Mouse (Mus musculus) liver, adult 2 months (tissue): ENCODE results near the gene Wipf1. TPM values are rescaled to one million over a fixed set of nuclear protein-coding genes. Genes with fewer than 3 reads are reported as not detected.

Source experiments
- DNase-seq: peaks from one replicate; pipeline ENCODE4 v3.0.0-alpha.2; 2011; ENCODE audit warnings: low read depth, low spot score; ENCODE audit errors: extremely low read depth
- H3K27ac ChIP-seq: fragments of 200-500 bp; replicated peaks from 2 replicates; pipeline ENCODE4 v1.5.1; 2012; ENCODE audit warnings: low read depth, mild to moderate bottlenecking, control low read depth, inconsistent platforms, low read length; ENCODE audit not compliant: insufficient read depth
- H3K27me3 ChIP-seq: fragments of 200-500 bp; 2 replicates; pipeline ENCODE4 v1.6.1; 2012; ENCODE audit warnings: mild to moderate bottlenecking, moderate library complexity, low read length, inconsistent platforms; ENCODE audit not compliant: control insufficient read depth, insufficient read depth
- H3K36me3 ChIP-seq: fragments of 200-500 bp; 2 replicates; pipeline ENCODE4 v1.6.1; 2012; ENCODE audit warnings: low read length, inconsistent platforms; ENCODE audit not compliant: control insufficient read depth, insufficient read depth
- H3K4me1 ChIP-seq: fragments of 200-500 bp; 2 replicates; pipeline ENCODE4 v1.6.1; 2011; ENCODE audit warnings: low read length; ENCODE audit not compliant: control insufficient read depth, insufficient read depth
- H3K4me3 ChIP-seq: fragments of 200-500 bp; 2 replicates; pipeline ENCODE4 v1.5.1; 2011; ENCODE audit warnings: low read depth, mild to moderate bottlenecking, control low read depth, low read length, moderate library complexity; ENCODE audit not compliant: insufficient read depth
- H3K79me2 ChIP-seq: fragments of 200-500 bp; 2 replicates; pipeline ENCODE4 v1.6.1; 2012; ENCODE audit warnings: inconsistent platforms, mild to moderate bottlenecking, low read length, moderate library complexity; ENCODE audit not compliant: control insufficient read depth, insufficient read depth
- H3K9ac ChIP-seq: fragments of 200-500 bp; 2 replicates; pipeline ENCODE4 v1.6.1; 2012; ENCODE audit warnings: low read depth, mild to moderate bottlenecking, control low read depth, inconsistent platforms, low read length
- CTCF ChIP-seq: fragments of 200-500 bp; IDR thresholded peaks from 2 replicates; pipeline ENCODE4 v1.5.1; 2011; ENCODE audit warnings: low read depth, low read length, control low read depth
- POLR2A ChIP-seq: fragments of 200-500 bp; IDR thresholded peaks from 2 replicates; pipeline ENCODE4 v1.6.1; 2011; ENCODE audit warnings: low read length, control low read depth; ENCODE audit not compliant: insufficient read depth; ENCODE audit errors: extremely low read depth
- WGBS: fragments of 180-500 bp; shearing (Covaris S2); methylation state at CpG from one replicate; pipeline ENCODE4 v1.1.7; 2018; 5-methylcytosine and 5-hydroxymethylcytosine counted together
- polyA plus RNA-seq: library from polyadenylated mRNA; depleted of rRNA; stranded (reverse); fragments of >200 nt; gene quantifications from 2 replicates; pipeline ENCODE4 v1.2.3, GENCODE M21; 2012; rRNA removed
- total RNA-seq: library from RNA; depleted of rRNA; stranded (reverse); fragments of >200 nt; gene quantifications from 2 replicates; pipeline ENCODE4 v1.2.3, GENCODE M21; 2014; rRNA removed

Gene Wipf1
- total and polyA plus RNA-seq, 2 experiments: 1.4 to 1.7 TPM

DNA sequence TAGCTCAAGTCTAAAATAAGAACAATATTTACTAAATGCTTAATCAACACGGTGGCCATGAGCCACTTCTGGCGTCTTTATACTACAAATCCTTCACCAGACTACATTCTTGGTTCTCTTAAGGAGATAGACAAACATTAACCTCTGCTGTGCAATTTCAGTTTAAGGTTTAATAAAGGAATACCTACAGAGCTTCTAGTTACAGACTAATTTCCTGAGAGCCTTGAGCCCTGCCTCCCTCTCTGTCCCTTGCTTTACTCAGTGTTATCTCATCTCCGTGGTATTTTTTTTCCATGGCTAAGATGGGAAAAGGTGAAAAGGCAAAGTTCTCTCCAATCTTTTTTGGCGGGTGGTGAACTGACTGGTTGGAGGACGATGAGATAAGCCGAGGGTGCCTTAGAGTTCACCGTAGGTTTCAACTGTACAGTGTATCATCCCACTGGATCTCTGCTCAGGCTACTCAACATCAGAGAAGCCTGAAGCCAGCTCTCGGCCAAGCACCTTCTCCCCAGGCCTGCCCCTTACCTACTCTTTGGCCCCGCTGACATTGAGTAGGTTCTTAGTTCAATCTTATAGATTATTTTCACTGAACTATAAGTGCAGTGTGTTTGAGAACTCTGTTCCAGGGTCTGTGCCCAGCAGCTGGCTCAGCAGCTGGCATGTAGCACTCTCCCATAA lies 149.1 kb downstream of the Wipf1 start:
- Histone ChIP-seq H3K36me3 (peaks cover 17% of the 10 kb centered on the region), H3K27me3 (no peaks in the 10 kb centered on the region), H3K4me3 (no peak overlapping the region), H3K79me2 (peaks cover 5% of the 10 kb centered on the region), H3K27ac (no peak overlapping the region), H3K4me1 (peaks cover 2% of the 10 kb centered on the region; the same call in 1 of the 2 replicates), H3K9ac (no peak overlapping the region)
- DNase-seq: no peak
- WGBS: 60% methylated on average over 9 of the region's 9 CpGs
- no peak for TF ChIP-seq CTCF
- TF ChIP-seq POLR2A: no peak

DNA sequence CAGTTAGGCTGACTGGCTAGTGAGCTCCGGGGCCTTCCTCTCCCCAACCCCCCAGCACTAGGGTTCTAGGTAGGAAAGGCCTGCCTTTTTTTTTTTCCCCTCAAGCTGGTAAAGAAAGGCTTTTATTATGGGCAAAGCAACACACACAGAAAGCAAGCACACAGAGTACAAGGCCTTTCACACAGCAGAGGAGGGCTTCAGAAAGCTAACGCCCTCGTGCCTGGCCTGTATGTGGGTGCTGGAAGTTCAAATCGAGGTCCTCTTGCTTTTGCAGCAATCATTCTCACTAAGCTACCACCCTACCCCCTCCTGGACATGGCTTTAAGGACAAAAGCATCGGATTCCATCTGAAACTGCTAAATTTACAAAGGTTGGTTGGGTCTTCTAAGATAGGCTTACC lies 149.9 kb downstream of the Wipf1 start:
- H3K79me2 ChIP-seq: peaks cover 5% of the 10 kb centered on the region
- no peak overlapping the region for H3K9ac ChIP-seq
- DNase-seq: no peak
- no peak overlapping the region for H3K4me3 ChIP-seq
- no peak overlapping the region for H3K27ac ChIP-seq
- no peaks in the 10 kb centered on the region for H3K27me3 ChIP-seq
- H3K4me1 ChIP-seq: no peaks in the 10 kb centered on the region
- 82% methylated on average over 5 of the region's 5 CpGs for WGBS
- TF ChIP-seq CTCF (no peak), POLR2A (no peak)
- H3K36me3 ChIP-seq: peaks cover 17% of the 10 kb centered on the region

Other genes with a start within 250 kb of the Wipf1 start
- 37.3 and 41.3 TPM in 2 replicates for gene Scrn3, start 217.1 kb downstream of the Wipf1 start, total RNA-seq
- gene Scrn3, start 217.1 kb downstream of the Wipf1 start, polyA plus RNA-seq: 16.0 and 18.6 TPM in 2 replicates
- 9.8 and 11.9 TPM in 2 replicates for gene Cir1, start 217.0 kb downstream of the Wipf1 start, total RNA-seq
- gene Cir1, start 217.0 kb downstream of the Wipf1 start, polyA plus RNA-seq: 2.0 TPM in 2 replicates
- gene Gpr155, start 143.2 kb downstream of the Wipf1 start, total RNA-seq: 19.9 TPM in 2 replicates
- gene Gpr155, start 143.2 kb downstream of the Wipf1 start, polyA plus RNA-seq: 13.3 and 15.1 TPM in 2 replicates
- not detected in 2 replicates for gene Chrna1, start 50.6 kb upstream of the Wipf1 start, total RNA-seq
- not detected in 2 replicates for gene Chrna1, start 50.6 kb upstream of the Wipf1 start, polyA plus RNA-seq
- gene Chn1, start 245.6 kb upstream of the Wipf1 start, total RNA-seq: 0.18 and 0.40 TPM in 2 replicates
- gene Chn1, start 245.6 kb upstream of the Wipf1 start, polyA plus RNA-seq: not detected in 2 replicates